Mouse (Mus musculus): ENCODE data around the gene Pnlip.

- TF ChIP-seq CTCF (conservative IDR thresholded peaks at IDR 0.05 in 1 of 2, IDR thresholded peaks at IDR 0.05 in 1 of 2; ENCODE audit: low read depth in 2 of 2, low read length in 2 of 2) (no peak), SIN3A (IDR thresholded peaks at IDR 0.05; ENCODE audit: low read length) (no peak), TCF12 (IDR thresholded peaks at IDR 0.05; ENCODE audit: low read depth, low read length) (no peak), POLR2A (IDR thresholded peaks at IDR 0.05; ENCODE audit: low read depth, low read length) (no peak), MYC (IDR thresholded peaks at IDR 0.05; ENCODE audit: low read depth, low read length) (no peak), HCFC1 (IDR thresholded peaks at IDR 0.05; ENCODE audit: low read depth, low read length) (no peak), JUN (IDR thresholded peaks at IDR 0.05; ENCODE audit: insufficient read depth, low read depth, low read length) (no peak), BHLHE40 (IDR thresholded peaks at IDR 0.05; ENCODE audit: low read depth, low read length) (no peak), E2F4 (IDR thresholded peaks at IDR 0.05; ENCODE audit: insufficient replicate concordance, low read depth, low read length) (no peak), KAT2A (IDR thresholded peaks at IDR 0.05; ENCODE audit: insufficient replicate concordance, low read length) (no peak), ZC3H11A (IDR thresholded peaks at IDR 0.05; ENCODE audit: low read depth, low read length) (no peak), EP300 (IDR thresholded peaks at IDR 0.05; ENCODE audit: low read length) (no peak), MAX (IDR thresholded peaks at IDR 0.05; ENCODE audit: low read length) (no peak)
These were observed 35.7 kb upstream of the Pnlip start for GRCm38 (mm10) chr19:58616606-58617005.

All from CH12.LX (cell line).